Mouse (Mus musculus): ENCODE measurements around the gene Zfp383.
"Not testable (repeated sequence)": the region's sequence is repeated elsewhere in the genome, so short reads cannot be mapped to it uniquely, and the experiment has no call there.

The Zfp383 gene

GRCm38 (mm10) chr7:29942740-29943139 lies 34.7 kb downstream of the Zfp383 start:
- no peak for DNase-seq

- DNase-seq, result no peak
These were observed 35.7 kb downstream of the Zfp383 start for GRCm38 (mm10) chr7:29943720-29944119.

GRCm38 (mm10) chr7:29944201-29944600 lies 36.2 kb downstream of the Zfp383 start:
- DNase-seq, result no peak

GRCm38 (mm10) chr7:29953086-29953485 lies 45.1 kb downstream of the Zfp383 start:
- DNase-seq, result no peak

GRCm38 (mm10) chr7:29953513-29954401 lies 45.7 kb downstream of the Zfp383 start, which contains the start of gene Zfp74:
Gene Zfp74, minus strand, starts transcription at chr7:29954089.
- DNase-seq, result peak; percentile 74

GRCm38 (mm10) chr7:29954731-29955130 lies 46.7 kb downstream of the Zfp383 start:
- DNase-seq, result peak; percentile 48 to 53

- no peak for DNase-seq
These were observed 48.2 kb downstream of the Zfp383 start for GRCm38 (mm10) chr7:29956257-29956656.

- DNase-seq, result no peak
These were observed 50.2 kb downstream of the Zfp383 start for GRCm38 (mm10) chr7:29958125-29958724.

GRCm38 (mm10) chr7:29959004-29959403 lies 51.0 kb downstream of the Zfp383 start:
- peak in 1 of 2 experiments; percentile 18 for DNase-seq

GRCm38 (mm10) chr7:29965115-29965810 lies 57.2 kb downstream of the Zfp383 start:
- DNase-seq, result not testable (repeated sequence)

Measured in B cell, adult 2 months (primary cell).